Mouse (Mus musculus): ENCODE results near the gene Gabrg3. TPM values are rescaled to one million over a fixed set of nuclear protein-coding genes. Genes with fewer than 3 reads are reported as not detected.

Gabrg3 gene
- polyA plus RNA-seq, 1 experiment: not detected

DNA sequence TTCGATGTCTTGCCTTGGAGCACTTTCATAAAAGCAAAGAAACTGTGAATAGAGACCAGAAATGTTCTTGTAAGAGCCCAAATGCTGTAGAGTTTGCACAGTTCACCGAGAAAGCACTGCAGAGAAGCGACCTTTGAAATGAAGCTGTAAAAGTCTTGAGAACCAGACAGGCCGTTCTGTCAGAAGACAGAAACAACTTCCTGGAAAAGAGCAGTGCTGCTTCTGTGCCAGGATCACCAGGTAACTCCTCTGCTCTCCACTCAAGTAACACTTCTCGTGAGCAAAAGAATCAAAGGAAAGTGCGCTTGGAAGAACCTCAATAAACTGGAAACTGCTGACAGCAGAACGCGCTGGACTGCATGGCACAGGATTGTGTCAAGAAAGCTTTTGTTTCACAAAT is 45.1 kb downstream of the Gabrg3 start:
- Histone ChIP-seq H3K36me3 (ENCODE audit: control insufficient read depth, insufficient read depth) (no peaks in the 10 kb centered on the region), H3K4me3 (ENCODE audit: insufficient read depth, poor library complexity, severe bottlenecking) (no peak overlapping the region), H3K79me3 (ENCODE audit: low read depth) (no peaks in the 10 kb centered on the region), H3K79me2 (ENCODE audit: control insufficient read depth, insufficient read depth) (no peaks in the 10 kb centered on the region), H3ac (ENCODE audit: control insufficient read depth, insufficient read length, low read depth) (no peak overlapping the region), H3K27me3 (ENCODE audit: control insufficient read depth, insufficient read depth, insufficient read length) (no peaks in the 10 kb centered on the region)
- TF ChIP-seq CEBPB (IDR thresholded peaks at IDR 0.05; ENCODE audit: low read depth) (no peak), FOSL1 (IDR thresholded peaks at IDR 0.05; ENCODE audit: insufficient read depth, low read length, poor library complexity, severe bottlenecking) (no peak), MAX (IDR thresholded peaks at IDR 0.05) (no peak), MYOG (IDR thresholded peaks at IDR 0.05; ENCODE audit: control insufficient read depth, extremely low read depth, insufficient read length) (no peak), USF1 (IDR thresholded peaks at IDR 0.05; ENCODE audit: low read depth) (no peak), MYOD1 (IDR thresholded peaks at IDR 0.05; ENCODE audit: control insufficient read depth, insufficient read length, low read depth) (no peak), CTCF (IDR thresholded peaks at IDR 0.05; ENCODE audit: control insufficient read depth, insufficient read depth, insufficient read length) (no peak)

DNA sequence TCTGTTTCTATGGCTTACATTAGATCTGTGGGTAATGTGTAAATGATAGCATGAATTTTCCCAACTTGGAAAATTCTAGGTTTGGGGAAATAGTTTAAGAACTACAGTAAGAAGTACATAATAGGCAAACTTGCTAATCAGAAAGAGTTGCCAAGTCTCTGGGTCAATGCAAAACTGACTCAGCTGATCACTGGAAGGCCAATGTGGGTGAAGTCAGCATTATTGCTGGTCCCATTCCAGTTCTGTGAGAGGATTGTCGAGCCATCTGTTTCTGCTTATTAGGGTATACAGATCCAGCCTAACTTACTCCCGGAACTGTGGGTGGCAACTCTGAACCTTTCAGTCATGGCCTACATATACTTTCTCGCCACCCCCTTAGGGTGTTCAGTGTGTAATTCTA is 55.8 kb downstream of the Gabrg3 start:
- Histone ChIP-seq H3K79me2 (ENCODE audit: control insufficient read depth, insufficient read depth) (no peaks in the 10 kb centered on the region), H3K36me3 (ENCODE audit: control insufficient read depth, insufficient read depth) (no peaks in the 10 kb centered on the region), H3ac (ENCODE audit: control insufficient read depth, insufficient read length, low read depth) (no peak overlapping the region), H3K4me3 (ENCODE audit: insufficient read depth, poor library complexity, severe bottlenecking) (no peak overlapping the region), H3K79me3 (ENCODE audit: low read depth) (no peaks in the 10 kb centered on the region), H3K27me3 (ENCODE audit: control insufficient read depth, insufficient read depth, insufficient read length) (no peaks in the 10 kb centered on the region)
- no peak for TF ChIP-seq MYOD1 (IDR thresholded peaks at IDR 0.05; ENCODE audit: control insufficient read depth, insufficient read length, low read depth)

DNA sequence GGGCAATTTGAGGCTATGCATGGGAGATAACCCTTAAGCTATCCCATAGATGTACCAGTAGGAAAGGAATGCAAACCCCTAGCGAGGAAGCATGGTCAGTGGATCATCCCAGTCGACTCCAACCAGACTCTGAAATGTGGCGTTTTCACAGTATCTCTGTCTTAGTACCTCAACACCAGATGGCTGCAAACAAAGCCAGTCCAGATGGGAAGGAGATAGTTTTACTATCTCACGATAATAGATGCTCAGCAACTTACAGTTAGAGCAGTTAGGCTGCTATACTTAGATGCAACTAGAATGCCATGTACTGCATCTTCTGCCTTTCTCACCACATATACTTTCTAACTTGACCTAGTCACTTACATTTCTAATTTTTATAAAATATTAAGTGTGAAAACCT is 56.7 kb downstream of the Gabrg3 start:
- no peak overlapping the region for H3K4me3 ChIP-seq (ENCODE audit: insufficient read depth, poor library complexity, severe bottlenecking)
- H3ac ChIP-seq (ENCODE audit: control insufficient read depth, insufficient read length, low read depth): no peak overlapping the region
- TF ChIP-seq FOSL1 (IDR thresholded peaks at IDR 0.05; ENCODE audit: insufficient read depth, low read length, poor library complexity, severe bottlenecking): no peak
- TF ChIP-seq MAX (IDR thresholded peaks at IDR 0.05): no peak
- no peak for TF ChIP-seq MYOD1 (IDR thresholded peaks at IDR 0.05; ENCODE audit: control insufficient read depth, insufficient read length, low read depth)
- no peak for TF ChIP-seq CTCF (IDR thresholded peaks at IDR 0.05; ENCODE audit: control insufficient read depth, insufficient read depth, insufficient read length)
- no peak for TF ChIP-seq MYOG (IDR thresholded peaks at IDR 0.05; ENCODE audit: control insufficient read depth, extremely low read depth, insufficient read length)
- no peak for TF ChIP-seq USF1 (IDR thresholded peaks at IDR 0.05; ENCODE audit: low read depth)
- no peak for TF ChIP-seq CEBPB (IDR thresholded peaks at IDR 0.05; ENCODE audit: low read depth)
- no peaks in the 10 kb centered on the region for H3K36me3 ChIP-seq (ENCODE audit: control insufficient read depth, insufficient read depth)
- H3K79me2 ChIP-seq (ENCODE audit: control insufficient read depth, insufficient read depth): no peaks in the 10 kb centered on the region
- H3K27me3 ChIP-seq (ENCODE audit: control insufficient read depth, insufficient read depth, insufficient read length): no peaks in the 10 kb centered on the region
- H3K79me3 ChIP-seq (ENCODE audit: low read depth): no peaks in the 10 kb centered on the region

DNA sequence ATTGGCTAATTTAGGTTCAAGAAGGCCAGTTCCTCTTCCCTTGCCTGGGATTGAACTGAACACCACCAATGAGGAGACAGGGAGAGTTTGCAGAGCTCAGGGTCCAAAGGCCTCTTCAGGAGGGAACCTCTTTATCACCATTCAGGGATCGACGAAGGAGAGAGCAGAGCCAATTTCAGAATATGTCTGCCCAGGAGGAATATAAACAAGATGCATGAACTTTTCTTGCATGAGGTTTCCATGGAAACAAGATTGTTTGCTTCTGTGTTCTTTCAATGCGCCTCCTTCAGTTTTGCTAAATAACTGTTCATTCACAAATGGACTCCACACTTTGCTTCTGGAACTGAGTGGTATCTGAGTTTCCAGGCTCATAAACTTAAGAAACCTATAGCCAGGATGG is 62.5 kb downstream of the Gabrg3 start:
- no peaks in the 10 kb centered on the region for H3K79me3 ChIP-seq (ENCODE audit: low read depth)
- no peaks in the 10 kb centered on the region for H3K27me3 ChIP-seq (ENCODE audit: control insufficient read depth, insufficient read depth, insufficient read length)
- TF ChIP-seq MAX (IDR thresholded peaks at IDR 0.05) (no peak), CEBPB (IDR thresholded peaks at IDR 0.05; ENCODE audit: low read depth) (no peak), MYOG (IDR thresholded peaks at IDR 0.05; ENCODE audit: control insufficient read depth, extremely low read depth, insufficient read length) (no peak)
- H3K79me2 ChIP-seq (ENCODE audit: control insufficient read depth, insufficient read depth): no peaks in the 10 kb centered on the region
- H3K36me3 ChIP-seq (ENCODE audit: control insufficient read depth, insufficient read depth): no peaks in the 10 kb centered on the region
- no peak overlapping the region for H3ac ChIP-seq (ENCODE audit: control insufficient read depth, insufficient read length, low read depth)
- no peak overlapping the region for H3K4me3 ChIP-seq (ENCODE audit: insufficient read depth, poor library complexity, severe bottlenecking)

DNA sequence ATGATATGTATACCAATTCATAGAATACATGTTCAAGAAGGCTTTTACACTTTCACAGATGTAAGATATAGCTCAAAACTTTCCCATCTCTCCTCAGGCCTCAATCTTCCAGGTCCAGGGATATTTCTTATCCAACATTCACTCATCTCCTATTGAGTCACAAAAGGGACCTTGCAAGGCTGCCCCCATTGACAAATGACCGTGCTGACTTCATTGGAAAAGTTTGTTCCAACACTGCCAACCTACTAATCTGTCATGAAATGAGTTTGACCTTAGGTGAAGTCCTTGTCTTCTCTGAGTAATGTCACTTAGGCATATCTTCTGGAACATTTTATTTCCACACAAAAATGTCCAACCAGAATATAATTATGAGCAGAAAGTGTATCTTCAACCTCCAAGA is 64.9 kb downstream of the Gabrg3 start:
- Histone ChIP-seq H3K27me3 (ENCODE audit: control insufficient read depth, insufficient read depth, insufficient read length) (no peaks in the 10 kb centered on the region), H3K36me3 (ENCODE audit: control insufficient read depth, insufficient read depth) (no peaks in the 10 kb centered on the region), H3K79me2 (ENCODE audit: control insufficient read depth, insufficient read depth) (no peaks in the 10 kb centered on the region), H3ac (ENCODE audit: control insufficient read depth, insufficient read length, low read depth) (no peak overlapping the region), H3K79me3 (ENCODE audit: low read depth) (no peaks in the 10 kb centered on the region), H3K4me3 (ENCODE audit: insufficient read depth, poor library complexity, severe bottlenecking) (no peak overlapping the region)
- TF ChIP-seq MYOG (IDR thresholded peaks at IDR 0.05; ENCODE audit: control insufficient read depth, extremely low read depth, insufficient read length) (no peak), CTCF (IDR thresholded peaks at IDR 0.05; ENCODE audit: control insufficient read depth, insufficient read depth, insufficient read length) (no peak), MAX (IDR thresholded peaks at IDR 0.05) (no peak), MYOD1 (IDR thresholded peaks at IDR 0.05; ENCODE audit: control insufficient read depth, insufficient read length, low read depth) (no peak), CEBPB (IDR thresholded peaks at IDR 0.05; ENCODE audit: low read depth) (no peak), FOSL1 (IDR thresholded peaks at IDR 0.05; ENCODE audit: insufficient read depth, low read length, poor library complexity, severe bottlenecking) (no peak), USF1 (IDR thresholded peaks at IDR 0.05; ENCODE audit: low read depth) (no peak)

DNA sequence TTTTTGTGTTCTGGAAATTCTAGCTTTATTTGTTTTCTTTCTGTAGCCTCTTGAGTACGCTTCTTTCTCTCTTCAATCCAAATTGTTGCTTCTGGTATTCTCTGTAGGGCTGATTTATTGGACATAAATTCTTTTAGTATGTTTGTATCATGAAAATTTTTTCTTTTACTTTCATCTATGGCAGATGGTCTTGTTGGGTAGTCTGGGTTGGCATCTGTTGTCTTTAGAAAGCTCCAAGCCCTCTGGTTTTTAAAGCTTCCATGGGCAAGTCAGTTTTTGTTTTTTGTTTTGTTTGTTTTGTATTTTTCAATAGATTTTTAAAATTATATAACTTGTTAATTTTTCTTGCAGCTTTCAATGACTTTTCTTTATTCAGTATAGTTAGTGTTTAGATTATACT is 72.0 kb downstream of the Gabrg3 start:
- Histone ChIP-seq H3ac (ENCODE audit: control insufficient read depth, insufficient read length, low read depth) (no peak overlapping the region), H3K36me3 (ENCODE audit: control insufficient read depth, insufficient read depth) (no peaks in the 10 kb centered on the region), H3K27me3 (ENCODE audit: control insufficient read depth, insufficient read depth, insufficient read length) (no peaks in the 10 kb centered on the region), H3K79me2 (ENCODE audit: control insufficient read depth, insufficient read depth) (no peaks in the 10 kb centered on the region), H3K79me3 (ENCODE audit: low read depth) (no peaks in the 10 kb centered on the region), H3K4me3 (ENCODE audit: insufficient read depth, poor library complexity, severe bottlenecking) (no peak overlapping the region)
- TF ChIP-seq MYOD1 (IDR thresholded peaks at IDR 0.05; ENCODE audit: control insufficient read depth, insufficient read length, low read depth): no peak

Data from C2C12 (cell line).